37 mouse cellular contexts compared by ENCODE assay signal in the genomic region with DNA sequence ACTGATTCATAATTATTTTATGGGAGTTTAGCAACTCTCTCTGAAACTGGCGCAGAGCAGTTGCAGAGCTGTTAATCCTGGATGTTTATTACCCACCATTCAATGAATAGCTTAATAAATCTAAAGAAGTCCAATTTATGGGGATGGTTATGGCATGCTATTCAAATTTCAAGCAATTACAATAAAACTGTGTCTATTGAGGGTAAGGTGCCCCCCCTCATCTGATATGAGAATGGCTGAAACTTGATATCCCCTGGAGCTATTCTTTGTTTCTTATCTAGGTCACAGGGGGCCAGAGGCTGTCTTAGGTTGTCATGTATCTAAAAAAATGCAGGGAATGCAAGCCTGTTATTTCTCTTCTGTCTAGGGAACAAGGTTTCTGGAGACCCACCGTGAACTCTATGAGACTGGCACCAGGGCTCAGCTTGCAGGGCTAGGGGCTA. TPM values are rescaled to one million over a fixed set of nuclear protein-coding genes. Genes with fewer than 3 reads are reported as not detected.
DNase-seq lines count a peak whose midpoint lies in the region; ATAC-seq and TF ChIP-seq lines count a peak whose summit lies in the region.
"Had no signal": no experiment of that assay in that cellular context is flagged by ENCODE, and none has a peak within 500 bp of the region (broad histone marks: within the 10 kb centered on the region; RNA-seq: fewer than 3 reads in every experiment).

No protein-coding gene starts in this region.

- ATAC-seq in heart, embryonic 12.5 days (ENCODE audit: insufficient number of reproducible peaks, low FRiP score) = no peak
- peak; percentile 74 for ATAC-seq in heart, postnatal 0 days (ENCODE audit: insufficient read depth, low read depth)
- peak; percentile 92 for ATAC-seq in intestine, embryonic 16.5 days
- ATAC-seq: activated CD4-positive, CD25-positive, alpha-beta regulatory T cell, adult 4 months; forebrain, postnatal 0 days; inflammation-experienced regulatory T-cells, adult 6 months; lung, postnatal 0 days had no signal

- peak overlapping the region; percentile 23; the same call in 1 of the 2 replicates for H3K4me2 ChIP-seq in heart, embryonic 12.5 days
- no peak overlapping the region for H3K4me2 ChIP-seq in heart, postnatal 0 days (ENCODE audit: low read depth, low read length)
- H3K4me2 ChIP-seq in intestine, embryonic 16.5 days (ENCODE audit: low read depth, low read length) = no peak overlapping the region
- H3K4me2 ChIP-seq: embryonic facial prominence, embryonic 15.5 days; forebrain, embryonic 12.5 days; hindbrain, embryonic 15.5 days; limb, embryonic 15.5 days; liver, embryonic 13.5 days; midbrain, embryonic 12.5 days; stomach, embryonic 15.5 days had no signal

- WGBS in heart, embryonic 12.5 days = 35% methylated on average over 2 of the region's 2 CpGs
- WGBS in heart, postnatal 0 days = 22% methylated on average over 2 of the region's 2 CpGs
- 14% methylated on average over 2 of the region's 2 CpGs for WGBS in intestine, embryonic 16.5 days

- H3K27ac ChIP-seq in heart, embryonic 12.5 days (ENCODE audit: poor library complexity, severe bottlenecking) = peak overlapping the region; percentile 63
- 0 out of 2 replicates have a peak overlapping the region, but pooled peaks have one; percentile 0 for H3K27ac ChIP-seq in heart, postnatal 0 days (ENCODE audit: low read depth)
- no peak overlapping the region for H3K27ac ChIP-seq in intestine, embryonic 16.5 days (ENCODE audit: low read length)
- H3K27ac ChIP-seq: embryonic facial prominence, embryonic 10.5 days; embryonic facial prominence, embryonic 15.5 days; forebrain, embryonic 12.5 days; hindbrain, embryonic 15.5 days; kidney, postnatal 0 days; limb, embryonic 10.5 days; limb, embryonic 15.5 days; liver, embryonic 13.5 days; midbrain, embryonic 12.5 days; stomach, embryonic 15.5 days had no signal

- H3K27me3 ChIP-seq in heart, embryonic 12.5 days (replicated peaks) = no peaks in the 10 kb centered on the region
- no peaks in the 10 kb centered on the region for H3K27me3 ChIP-seq in heart, postnatal 0 days (ENCODE audit: control insufficient read depth, insufficient read depth, low read length)
- no peaks in the 10 kb centered on the region for H3K27me3 ChIP-seq in intestine, embryonic 16.5 days (replicated peaks; ENCODE audit: control insufficient read depth, insufficient read depth, low read length)
- H3K27me3 ChIP-seq: embryonic facial prominence, embryonic 15.5 days; forebrain, embryonic 12.5 days; hindbrain, embryonic 15.5 days; limb, embryonic 15.5 days; liver, embryonic 13.5 days; megakaryocyte, embryonic 14.5 days; midbrain, embryonic 12.5 days; stomach, embryonic 15.5 days had no signal

- DNase-seq in heart, adult 11 months = no peak
- DNase-seq in heart, postnatal 0 days (ENCODE audit: low spot score) = peak; percentile 24
- no peak for DNase-seq in heart, postnatal 4 days
- DNase-seq in retina, postnatal 1 day = peak; percentile 63
- DNase-seq in T-cell, adult 2 months (ENCODE audit: low spot score) = no peak
- DNase-seq: adrenal gland, adult 2 months; adrenal gland, postnatal 36 days; cerebellum, adult 8-10 months; cerebellum, postnatal 25 days; forebrain, postnatal 0 days; kidney, adult 8-10 months; kidney, postnatal 4 days; liver, embryonic 13.5 days; lung, adult 18-20 months; lung, postnatal 4 days; right cerebral cortex, postnatal 14 days had no signal

- no peaks in the 10 kb centered on the region for H3K9me3 ChIP-seq in heart, embryonic 12.5 days (replicated peaks)
- H3K9me3 ChIP-seq in heart, postnatal 0 days (replicated peaks; ENCODE audit: control insufficient read depth, low read length) = no peaks in the 10 kb centered on the region
- no peaks in the 10 kb centered on the region for H3K9me3 ChIP-seq in intestine, embryonic 16.5 days (ENCODE audit: control insufficient read depth, low read length)
- H3K9me3 ChIP-seq: embryonic facial prominence, embryonic 10.5 days; embryonic facial prominence, embryonic 15.5 days; forebrain, embryonic 12.5 days; hindbrain, embryonic 15.5 days; limb, embryonic 10.5 days; limb, embryonic 15.5 days; liver, embryonic 13.5 days; megakaryocyte, embryonic 14.5 days; midbrain, embryonic 12.5 days; stomach, embryonic 15.5 days had no signal

- H3K4me3 ChIP-seq in heart, embryonic 12.5 days = no peak overlapping the region
- no peak overlapping the region for H3K4me3 ChIP-seq in heart, postnatal 0 days (ENCODE audit: low read depth, low read length)
- no peak overlapping the region for H3K4me3 ChIP-seq in intestine, embryonic 16.5 days (ENCODE audit: low read length)
- H3K4me3 ChIP-seq: embryonic facial prominence, embryonic 10.5 days; embryonic facial prominence, embryonic 15.5 days; forebrain, embryonic 12.5 days; hindbrain, embryonic 15.5 days; limb, embryonic 10.5 days; limb, embryonic 15.5 days; liver, embryonic 13.5 days; megakaryocyte, embryonic 14.5 days; midbrain, embryonic 12.5 days; stomach, embryonic 15.5 days had no signal

- H3K9ac ChIP-seq in heart, embryonic 12.5 days = no peak overlapping the region
- H3K9ac ChIP-seq in heart, postnatal 0 days (replicated peaks; ENCODE audit: low read depth, low read length) = no peak overlapping the region
- no peak overlapping the region for H3K9ac ChIP-seq in intestine, embryonic 16.5 days (ENCODE audit: low read depth, low read length)
- H3K9ac ChIP-seq: embryonic facial prominence, embryonic 15.5 days; forebrain, embryonic 12.5 days; forebrain, postnatal 0 days; hindbrain, embryonic 15.5 days; limb, embryonic 15.5 days; liver, embryonic 13.5 days; midbrain, embryonic 12.5 days; stomach, embryonic 15.5 days had no signal

- no peaks in the 10 kb centered on the region for H3K36me3 ChIP-seq in heart, embryonic 12.5 days
- H3K36me3 ChIP-seq in heart, postnatal 0 days (replicated peaks; ENCODE audit: control insufficient read depth, insufficient read depth, low read length) = no peaks in the 10 kb centered on the region
- no peaks in the 10 kb centered on the region for H3K36me3 ChIP-seq in intestine, embryonic 16.5 days (ENCODE audit: control insufficient read depth, insufficient read depth, low read length)
- H3K36me3 ChIP-seq: embryonic facial prominence, embryonic 10.5 days; embryonic facial prominence, embryonic 15.5 days; forebrain, embryonic 12.5 days; hindbrain, embryonic 15.5 days; limb, embryonic 10.5 days; limb, embryonic 15.5 days; liver, embryonic 13.5 days; midbrain, embryonic 12.5 days; stomach, embryonic 15.5 days had no signal

- TF ChIP-seq CTCF in heart, postnatal 0 days (IDR thresholded peaks at IDR 0.05; ENCODE audit: low read depth) = no peak

- peaks cover 18% of the 10 kb centered on the region for H3K4me1 ChIP-seq in heart, embryonic 12.5 days (replicated peaks)
- H3K4me1 ChIP-seq in heart, postnatal 0 days (ENCODE audit: control insufficient read depth, insufficient read depth) = peaks cover 19% of the 10 kb centered on the region
- peaks cover 4% of the 10 kb centered on the region; the same call in 1 of the 2 replicates for H3K4me1 ChIP-seq in intestine, embryonic 16.5 days (ENCODE audit: control insufficient read depth, insufficient read depth, low read length)
- H3K4me1 ChIP-seq: embryonic facial prominence, embryonic 15.5 days; forebrain, embryonic 12.5 days; hindbrain, embryonic 15.5 days; limb, embryonic 10.5 days; limb, embryonic 15.5 days; liver, embryonic 13.5 days; megakaryocyte, embryonic 14.5 days; stomach, embryonic 15.5 days had no signal

- no peak; the same call in 1 of the 2 replicates for TF ChIP-seq EP300 in heart, postnatal 0 days (IDR thresholded peaks at IDR 0.05; ENCODE audit: low read depth)

RNA-seq across cellular contexts. Expression of gene Capn13, which starts 31.9 kb away (rescaled TPM):
- not detected in 2 replicates for polyA plus RNA-seq in heart, embryonic 12.5 days (2016; fragmentation: Nextera tagmentation; extraction: Ambion mirVana)
- total RNA-seq in heart, postnatal 0 days (2014; rRNA removed; ENCODE audit: low replicate concordance) = not detected in 2 replicates
- 0.05 TPM in 1 of 2 replicates, not detected in the other for polyA plus RNA-seq in heart, postnatal 0 days (2015; fragmentation: Nextera tagmentation; extraction: Ambion mirVana)
- total RNA-seq in heart, postnatal 4 days (2021) = not detected
- polyA plus RNA-seq in intestine, embryonic 16.5 days (2015; fragmentation: Nextera tagmentation; extraction: Ambion mirVana) = 1.1 and 1.6 TPM in 2 replicates
- total RNA-seq: adrenal gland, adult 2 months; adrenal gland, postnatal 36 days; forebrain, postnatal 0 days; gastrocnemius, adult 8-10 months; gastrocnemius, postnatal 4 days; hematopoietic stem cell, adult 5-6 weeks; layer of hippocampus, adult 8-10 months; layer of hippocampus, postnatal 25 days; left cerebral cortex, adult 8-10 months had no signal
- polyA plus RNA-seq: activated CD4-positive, CD25-positive, alpha-beta regulatory T cell, adult 4 months; adrenal gland, adult 2 months; embryonic facial prominence, embryonic 10.5 days; forebrain, embryonic 12.5 days; forebrain, postnatal 0 days; inflammation-experienced regulatory T-cells, adult 6 months; limb, embryonic 10.5 days; limb, embryonic 15.5 days; liver, embryonic 13.5 days; lung, postnatal 0 days had no signal

Comparison
In these comparisons a context has a peak if more than half of its experiments do, and no peak if none do; other contexts are left out.
1. DNase-seq: peak in heart, postnatal 0 days (single experiment) and retina, postnatal 1 day (single experiment); none in heart, adult 11 months (single experiment), heart, postnatal 4 days (single experiment) and T-cell, adult 2 months (single experiment).